Mouse (Mus musculus): ENCODE results near the gene Gm12794.
"Not testable (repeated sequence)": the region's sequence is repeated elsewhere in the genome, so short reads cannot be mapped to it uniquely, and the experiment has no call there.

The Gm12794 gene

GRCm38 (mm10) chr4:101940107-101940506 is at the start of gene Gm12794:
TSS of gene Gm12794 (plus strand) at chr4:101940407.
- not testable (repeated sequence) for DNase-seq (ENCODE audit: extremely low spot score, low spot score)

DNA sequence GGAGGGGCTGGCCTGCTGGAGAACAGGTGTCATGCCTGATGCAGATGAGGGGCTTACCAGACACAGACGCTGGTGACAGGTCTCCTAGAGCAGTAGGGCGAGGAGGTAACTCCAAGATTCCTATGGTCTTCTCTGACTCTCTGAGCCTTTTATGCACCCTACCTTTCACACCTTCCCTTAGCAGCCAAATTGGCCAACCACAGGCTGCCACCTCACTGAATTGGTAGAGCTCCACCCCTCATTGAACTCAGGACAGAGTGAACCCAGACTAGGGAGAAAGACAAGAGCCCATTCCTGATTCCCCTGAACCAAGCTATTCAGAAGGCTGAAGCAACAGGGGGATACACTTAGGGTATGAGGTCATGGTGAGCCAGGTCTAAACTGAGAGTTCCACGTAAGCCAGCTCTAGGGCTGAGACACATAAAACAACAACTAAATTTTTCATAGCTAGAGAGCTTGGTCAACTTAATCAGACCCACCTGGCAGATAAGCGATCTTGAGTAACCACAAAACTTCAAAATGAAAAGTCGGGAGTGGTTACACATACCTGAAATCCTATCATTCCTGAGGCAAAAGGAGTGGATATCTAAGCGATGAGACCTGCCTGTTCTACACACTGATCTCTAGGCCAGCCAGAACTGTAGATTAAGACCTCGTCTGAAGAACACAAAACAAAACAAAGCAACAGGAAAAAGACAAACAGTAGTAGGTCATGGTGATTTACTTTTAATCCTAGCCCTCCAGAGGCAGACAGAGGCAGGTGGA is 46.4 kb upstream of the Gm12794 start, which contains the start of gene C130073F10Rik:
C130073F10Rik (minus strand) TSS at position 134 of the 765 bp plus-strand sequence.
- no peak for DNase-seq (ENCODE audit: extremely low spot score, low spot score)

DNA sequence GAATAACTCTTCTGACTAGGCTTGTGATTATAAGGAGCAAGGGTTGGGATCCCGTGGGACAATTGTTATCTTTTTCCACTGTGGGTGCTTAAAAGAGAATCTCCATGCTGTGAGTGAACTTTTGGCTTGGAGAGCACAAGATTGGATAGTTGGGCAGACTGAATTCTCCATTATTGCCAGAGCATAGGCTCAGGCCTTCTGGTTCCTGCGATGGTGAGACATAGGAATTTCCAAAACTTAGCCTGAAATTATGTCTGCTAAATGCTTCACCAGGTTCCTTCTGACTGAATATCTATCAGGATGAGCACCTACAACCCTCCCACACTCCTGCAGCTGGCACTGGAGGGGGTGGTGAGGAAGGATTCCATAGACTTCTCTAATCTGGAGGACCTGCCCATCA is 31.4 kb upstream of the Gm12794 start, which contains the start of gene Gm12800:
Gm12800 (plus strand) TSS at position 301 of the 400 bp plus-strand sequence.
- not testable (repeated sequence) for DNase-seq (ENCODE audit: extremely low spot score, low spot score)

- DNase-seq (ENCODE audit: extremely low spot score, low spot score), result not testable (repeated sequence)
These were observed 40.7 kb downstream of the Gm12794 start, which contains the start of gene Gm12790 for GRCm38 (mm10) chr4:101980949-101981348. TSS of gene Gm12790 (minus strand) at chr4:101981049.

GRCm38 (mm10) chr4:101985678-101986077 is 45.5 kb downstream of the Gm12794 start:
- no peak for DNase-seq (ENCODE audit: extremely low spot score, low spot score)

- DNase-seq (ENCODE audit: extremely low spot score, low spot score), result not testable (repeated sequence)
These were observed 46.1 kb downstream of the Gm12794 start, which contains the start of gene Gm12789 for GRCm38 (mm10) chr4:101986326-101986725. TSS of gene Gm12789 (plus strand) at chr4:101986626.
